Mouse (Mus musculus): ENCODE results near the gene Lix1. TPM values are rescaled to one million over a fixed set of nuclear protein-coding genes. Genes with fewer than 3 reads are reported as not detected.

The Lix1 gene
- polyA plus RNA-seq, 1 experiment from 2014 or later = 86.6 TPM

Other genes with a start within 250 kb of the Lix1 start
- gene Riok2, start 28.4 kb upstream of the Lix1 start, polyA plus RNA-seq (2016; fragmentation: Nextera tagmentation; extraction: Ambion mirVana) = 31.5 and 31.9 TPM in 2 replicates
- gene Lnpep, start 222.4 kb downstream of the Lix1 start, polyA plus RNA-seq (2016; fragmentation: Nextera tagmentation; extraction: Ambion mirVana) = 9.2 and 10.6 TPM in 2 replicates

Data from forebrain, embryonic 12.5 days (tissue).